Mouse (Mus musculus): Measurements from ENCODE around the gene Srcap. TPM values are rescaled to one million over a fixed set of nuclear protein-coding genes. Genes with fewer than 3 reads are reported as not detected.
A peak's percentile ranks its signal among the peaks of the same experiment; 100 is the strongest.

Gene Srcap
- polyA plus RNA-seq, 1 experiment from 2014 or later, result 37.9 TPM

- Histone ChIP-seq H3K4me3 (ENCODE audit: low read length) (no peak overlapping the region), H3K27ac (ENCODE audit: low read depth, low read length) (no peak overlapping the region), H3K36me3 (ENCODE audit: control insufficient read depth, insufficient read depth, low read length) (peaks cover 34% of the 10 kb centered on the region), H3K4me2 (ENCODE audit: low read length) (no peak overlapping the region), H3K9me3 (ENCODE audit: control insufficient read depth, low read length) (no peaks in the 10 kb centered on the region), H3K9ac (ENCODE audit: low read depth, low read length) (no peak overlapping the region), H3K27me3 (replicated peaks; ENCODE audit: control insufficient read depth, insufficient read depth, low read length) (no peaks in the 10 kb centered on the region), H3K4me1 (ENCODE audit: control insufficient read depth, insufficient read depth, low read depth, low read length) (peaks cover 17% of the 10 kb centered on the region)
- no peak for ATAC-seq
- 80% methylated on average over 6 of the region's 6 CpGs for WGBS
These were observed 37.3 kb upstream of the Srcap start for GRCm38 (mm10) chr7:127474378-127475070.

- Histone ChIP-seq H3K4me1 (ENCODE audit: control insufficient read depth, insufficient read depth, low read depth, low read length) (peaks cover 24% of the 10 kb centered on the region), H3K27ac (ENCODE audit: low read depth, low read length) (no peak overlapping the region), H3K9ac (ENCODE audit: low read depth, low read length) (no peak overlapping the region), H3K4me3 (ENCODE audit: low read length) (no peak overlapping the region), H3K4me2 (ENCODE audit: low read length) (no peak overlapping the region), H3K9me3 (ENCODE audit: control insufficient read depth, low read length) (no peaks in the 10 kb centered on the region), H3K36me3 (ENCODE audit: control insufficient read depth, insufficient read depth, low read length) (peaks cover 34% of the 10 kb centered on the region), H3K27me3 (replicated peaks; ENCODE audit: control insufficient read depth, insufficient read depth, low read length) (no peaks in the 10 kb centered on the region)
- 91% methylated on average over 11 of the region's 11 CpGs for WGBS
- no peak for ATAC-seq
These were observed 36.5 kb upstream of the Srcap start for GRCm38 (mm10) chr7:127475186-127475740.

GRCm38 (mm10) chr7:127476336-127476735 is 35.4 kb upstream of the Srcap start:
- no peaks in the 10 kb centered on the region for H3K27me3 ChIP-seq (replicated peaks; ENCODE audit: control insufficient read depth, insufficient read depth, low read length)
- no peak for ATAC-seq
- H3K36me3 ChIP-seq (ENCODE audit: control insufficient read depth, insufficient read depth, low read length), result peaks cover 34% of the 10 kb centered on the region
- no peak overlapping the region for H3K4me3 ChIP-seq (ENCODE audit: low read length)
- no peaks in the 10 kb centered on the region for H3K9me3 ChIP-seq (ENCODE audit: control insufficient read depth, low read length)
- no peak overlapping the region for H3K4me2 ChIP-seq (ENCODE audit: low read length)
- H3K9ac ChIP-seq (ENCODE audit: low read depth, low read length), result no peak overlapping the region
- H3K27ac ChIP-seq (ENCODE audit: low read depth, low read length), result no peak overlapping the region
- WGBS, result 94% methylated on average over 11 of the region's 11 CpGs
- H3K4me1 ChIP-seq (ENCODE audit: control insufficient read depth, insufficient read depth, low read depth, low read length), result peaks cover 32% of the 10 kb centered on the region

GRCm38 (mm10) chr7:127476855-127477254 is 34.9 kb upstream of the Srcap start:
- Histone ChIP-seq H3K9ac (ENCODE audit: low read depth, low read length) (peak overlapping the region; percentile 95), H3K36me3 (ENCODE audit: control insufficient read depth, insufficient read depth, low read length) (peaks cover 34% of the 10 kb centered on the region), H3K9me3 (ENCODE audit: control insufficient read depth, low read length) (no peaks in the 10 kb centered on the region), H3K27ac (ENCODE audit: low read depth, low read length) (peak overlapping the region; percentile 98; the same call in 1 of the 2 replicates), H3K4me1 (ENCODE audit: control insufficient read depth, insufficient read depth, low read depth, low read length) (peaks cover 32% of the 10 kb centered on the region), H3K4me2 (ENCODE audit: low read length) (peak overlapping the region; percentile 63), H3K27me3 (replicated peaks; ENCODE audit: control insufficient read depth, insufficient read depth, low read length) (no peaks in the 10 kb centered on the region), H3K4me3 (ENCODE audit: low read length) (peak overlapping the region; percentile 99)
- no peak for ATAC-seq
- whole genome bisulfite sequencing, result 78% methylated on average over 4 of the region's 4 CpGs

- H3K9me3 ChIP-seq (ENCODE audit: control insufficient read depth, low read length), result no peaks in the 10 kb centered on the region
- no peaks in the 10 kb centered on the region for H3K27me3 ChIP-seq (replicated peaks; ENCODE audit: control insufficient read depth, insufficient read depth, low read length)
- H3K4me2 ChIP-seq (ENCODE audit: low read length), result peak overlapping the region; percentile 99
- H3K27ac ChIP-seq (ENCODE audit: low read depth, low read length), result peak overlapping the region; percentile 98
- H3K9ac ChIP-seq (ENCODE audit: low read depth, low read length), result peak overlapping the region; percentile 95
- peak; percentile 93 for ATAC-seq
- H3K4me3 ChIP-seq (ENCODE audit: low read length), result peak overlapping the region; percentile 99
- peaks cover 43% of the 10 kb centered on the region for H3K36me3 ChIP-seq (ENCODE audit: control insufficient read depth, insufficient read depth, low read length)
- WGBS, result under 1% methylated on average over 50 of the region's 50 CpGs
- peaks cover 23% of the 10 kb centered on the region for H3K4me1 ChIP-seq (ENCODE audit: control insufficient read depth, insufficient read depth, low read depth, low read length)
These were observed 33.8 kb upstream of the Srcap start for GRCm38 (mm10) chr7:127477687-127478634.

- H3K9ac ChIP-seq (ENCODE audit: low read depth, low read length), result peak within 1 kb of the TSS; percentile 95
- H3K4me2 ChIP-seq (ENCODE audit: low read length), result peak within 1 kb of the TSS; percentile 99
- ATAC-seq, result peak; percentile 83
- H3K27ac ChIP-seq (ENCODE audit: low read depth, low read length), result peak within 1 kb of the TSS; percentile 98
- 0% methylated on average over 60 of the region's 62 CpGs for WGBS
- peaks cover 42% of the 10 kb centered on the region for H3K36me3 ChIP-seq (ENCODE audit: control insufficient read depth, insufficient read depth, low read length)
- H3K4me3 ChIP-seq (ENCODE audit: low read length), result peak within 1 kb of the TSS; percentile 99
- H3K9me3 ChIP-seq (ENCODE audit: control insufficient read depth, low read length), result no peaks in the 10 kb centered on the region
- peaks cover 23% of the 10 kb centered on the region for H3K4me1 ChIP-seq (ENCODE audit: control insufficient read depth, insufficient read depth, low read depth, low read length)
- no peaks in the 10 kb centered on the region for H3K27me3 ChIP-seq (replicated peaks; ENCODE audit: control insufficient read depth, insufficient read depth, low read length)
These were observed 33.0 kb upstream of the Srcap start, which contains the start of gene Fbrs for GRCm38 (mm10) chr7:127478635-127479317. TSS of gene Fbrs (plus strand) at chr7:127479199.

- Histone ChIP-seq H3K36me3 (ENCODE audit: control insufficient read depth, insufficient read depth, low read length) (peaks cover 41% of the 10 kb centered on the region), H3K9ac (ENCODE audit: low read depth, low read length) (peak overlapping the region; percentile 95), H3K4me1 (ENCODE audit: control insufficient read depth, insufficient read depth, low read depth, low read length) (peaks cover 23% of the 10 kb centered on the region), H3K4me2 (ENCODE audit: low read length) (peak overlapping the region; percentile 99), H3K27me3 (replicated peaks; ENCODE audit: control insufficient read depth, insufficient read depth, low read length) (no peaks in the 10 kb centered on the region), H3K27ac (ENCODE audit: low read depth, low read length) (peak overlapping the region; percentile 98), H3K9me3 (ENCODE audit: control insufficient read depth, low read length) (no peaks in the 10 kb centered on the region), H3K4me3 (ENCODE audit: low read length) (peak overlapping the region; percentile 99)
- WGBS, result 4% methylated on average over 45 of the region's 48 CpGs
- ATAC-seq, result no peak
These were observed 32.2 kb upstream of the Srcap start for GRCm38 (mm10) chr7:127479318-127480225.

GRCm38 (mm10) chr7:127480321-127480720 is 31.5 kb upstream of the Srcap start:
- H3K9me3 ChIP-seq (ENCODE audit: control insufficient read depth, low read length), result no peaks in the 10 kb centered on the region
- peak overlapping the region; percentile 99 for H3K4me3 ChIP-seq (ENCODE audit: low read length)
- no peak for ATAC-seq
- no peak overlapping the region for H3K27ac ChIP-seq (ENCODE audit: low read depth, low read length)
- peak overlapping the region; percentile 99 for H3K4me2 ChIP-seq (ENCODE audit: low read length)
- peaks cover 39% of the 10 kb centered on the region for H3K36me3 ChIP-seq (ENCODE audit: control insufficient read depth, insufficient read depth, low read length)
- H3K9ac ChIP-seq (ENCODE audit: low read depth, low read length), result peak overlapping the region; percentile 95
- no peaks in the 10 kb centered on the region for H3K27me3 ChIP-seq (replicated peaks; ENCODE audit: control insufficient read depth, insufficient read depth, low read length)
- WGBS, result 78% methylated on average over 2 of the region's 2 CpGs
- H3K4me1 ChIP-seq (ENCODE audit: control insufficient read depth, insufficient read depth, low read depth, low read length), result peaks cover 23% of the 10 kb centered on the region

Data from hindbrain, embryonic 16.5 days (tissue).